Mouse (Mus musculus) kidney, adult 2 months (tissue): ENCODE measurements around the gene Acot1.

Experiments
- CTCF ChIP-seq: fragments of 200-500 bp; conservative IDR thresholded peaks from 2 replicates; pipeline ENCODE4 v1.5.1; 2011; ENCODE audit warnings: low read depth, mild to moderate bottlenecking, control low read depth, low read length, moderate library complexity, mixed read lengths; ENCODE audit not compliant: insufficient read depth, insufficient read length
- POLR2A ChIP-seq: fragments of 200-500 bp; IDR thresholded peaks from one replicate; pipeline ENCODE4 v1.6.1; 2011; ENCODE audit warnings: low read depth, low read length, control low read depth

DNA sequence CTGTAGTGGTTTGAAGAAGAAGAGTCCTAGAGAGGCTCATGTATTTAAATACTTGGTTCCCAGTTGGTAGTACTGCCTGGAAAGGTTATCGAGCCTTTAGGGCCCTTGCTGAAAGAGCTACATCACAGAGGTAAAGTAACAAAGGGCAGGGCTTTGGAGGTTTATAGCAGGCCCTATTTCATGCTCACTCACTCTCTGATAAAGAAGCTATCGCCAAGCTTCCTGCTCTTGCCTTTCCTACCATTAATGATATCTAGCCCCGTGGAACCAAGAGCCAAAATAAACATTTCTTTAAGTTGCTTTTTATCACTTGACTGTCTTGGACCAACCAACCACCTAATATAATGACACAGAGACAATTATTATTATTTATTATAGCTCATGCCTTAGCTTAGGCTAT lies 8.9 kb upstream of the Acot1 start:
- TF ChIP-seq CTCF (no peak), POLR2A (no peak)
